Mouse (Mus musculus) olfactory bulb, adult 2 months (tissue): ENCODE measurements around the gene Rbp7.

ENCODE experiments used
- CTCF ChIP-seq: fragments of 200-500 bp; IDR thresholded peaks from 2 replicates; pipeline ENCODE4 v1.5.1; 2012; ENCODE audit warnings: low read depth, mild to moderate bottlenecking, low read length, moderate library complexity; ENCODE audit not compliant: insufficient read depth
- POLR2A ChIP-seq: fragments of 200-500 bp; IDR thresholded peaks from 2 replicates; pipeline ENCODE4 v1.6.1; 2012; ENCODE audit warnings: mild to moderate bottlenecking, low read depth, low read length, moderate library complexity; ENCODE audit not compliant: insufficient read depth

- TF ChIP-seq POLR2A (no peak), CTCF (no peak)
Measured at GRCm38 (mm10) chr4:149416417-149416816, 38.4 kb downstream of the Rbp7 start.
